Mouse (Mus musculus): ENCODE data around the gene Hypk. TPM values are rescaled to one million over a fixed set of nuclear protein-coding genes. Genes with fewer than 3 reads are reported as not detected.
"Not testable (repeated sequence)": the region's sequence is repeated elsewhere in the genome, so short reads cannot be mapped to it uniquely, and the experiment has no call there.

Hypk gene
- polyA plus RNA-seq, 1 experiment from 2014 or later = 97.4 TPM

- not testable (repeated sequence) for H3K27me3 ChIP-seq (replicated peaks); H3K36me3 ChIP-seq; H3K9me3 ChIP-seq (replicated peaks); H3K4me1 ChIP-seq (replicated peaks)
- H3K4me3 ChIP-seq = peak within 1 kb of the TSS; percentile 80
- peak within 1 kb of the TSS; percentile 58 for H3K27ac ChIP-seq (ENCODE audit: poor library complexity, severe bottlenecking)
- peak; percentile 92 for ATAC-seq (ENCODE audit: insufficient number of reproducible peaks, low FRiP score)
- peak within 1 kb of the TSS; percentile 97 for H3K4me2 ChIP-seq
- peak within 1 kb of the TSS; percentile 83 for H3K9ac ChIP-seq
- WGBS = 4% methylated on average over 41 of the region's 41 CpGs
These were observed 20.4 kb downstream of the Hypk start, which contains the start of gene Mfap1b for GRCm38 (mm10) chr2:121473301-121474179. TSS of gene Mfap1b (minus strand) at chr2:121474067.

GRCm38 (mm10) chr2:121474180-121474535 is 21.1 kb downstream of the Hypk start:
- H3K4me3 ChIP-seq = peak overlapping the region; percentile 80
- H3K27ac ChIP-seq (ENCODE audit: poor library complexity, severe bottlenecking) = peak overlapping the region; percentile 58; the same call in 1 of the 2 replicates
- peak; percentile 16 for ATAC-seq (ENCODE audit: insufficient number of reproducible peaks, low FRiP score)
- H3K4me1 ChIP-seq (replicated peaks) = peaks cover 3% of the 10 kb centered on the region; the same call in 1 of the 2 replicates
- WGBS = 30% methylated on average over 8 of the region's 8 CpGs
- peak overlapping the region; percentile 97 for H3K4me2 ChIP-seq
- peaks cover 8% of the 10 kb centered on the region; the same call in 1 of the 2 replicates for H3K36me3 ChIP-seq
- no peaks in the 10 kb centered on the region for H3K9me3 ChIP-seq (replicated peaks)
- H3K27me3 ChIP-seq (replicated peaks) = no peaks in the 10 kb centered on the region
- H3K9ac ChIP-seq = peak overlapping the region; percentile 83; the same call in 1 of the 2 replicates

GRCm38 (mm10) chr2:121475306-121475705 is 22.2 kb downstream of the Hypk start:
- H3K4me1 ChIP-seq (replicated peaks); H3K4me2 ChIP-seq; H3K36me3 ChIP-seq; H3K27ac ChIP-seq (ENCODE audit: poor library complexity, severe bottlenecking); H3K4me3 ChIP-seq; H3K9me3 ChIP-seq (replicated peaks); H3K9ac ChIP-seq; H3K27me3 ChIP-seq (replicated peaks); ATAC-seq (ENCODE audit: insufficient number of reproducible peaks, low FRiP score): not testable (repeated sequence)
- 90% methylated on average over 2 of the region's 2 CpGs for WGBS

GRCm38 (mm10) chr2:121477491-121478266 is 24.6 kb downstream of the Hypk start:
- Histone ChIP-seq H3K27me3 (replicated peaks) (no peaks in the 10 kb centered on the region), H3K36me3 (peaks cover 3% of the 10 kb centered on the region; the same call in 1 of the 2 replicates), H3K9me3 (replicated peaks) (no peaks in the 10 kb centered on the region), H3K9ac (no peak overlapping the region), H3K4me3 (no peak overlapping the region), H3K4me2 (no peak overlapping the region), H3K27ac (ENCODE audit: poor library complexity, severe bottlenecking) (no peak overlapping the region), H3K4me1 (replicated peaks) (peaks cover 3% of the 10 kb centered on the region; the same call in 1 of the 2 replicates)
- ATAC-seq (ENCODE audit: insufficient number of reproducible peaks, low FRiP score) = no peak
- WGBS = 76% methylated on average over 3 of the region's 3 CpGs

- WGBS = 60% methylated on average over 3 of the region's 3 CpGs
These were observed 27.4 kb downstream of the Hypk start for GRCm38 (mm10) chr2:121480498-121480897.

GRCm38 (mm10) chr2:121480916-121481315 is 27.8 kb downstream of the Hypk start:
- not testable (repeated sequence) for H3K4me1 ChIP-seq (replicated peaks); H3K9me3 ChIP-seq (replicated peaks)

More at GRCm38 (mm10) chr2:121480498-121480897, 27.4 kb downstream of the Hypk start:
- no peak overlapping the region for H3K27ac ChIP-seq (ENCODE audit: poor library complexity, severe bottlenecking)
- no peaks in the 10 kb centered on the region for H3K9me3 ChIP-seq (replicated peaks)
- no peak overlapping the region for H3K4me3 ChIP-seq
- no peak for ATAC-seq (ENCODE audit: insufficient number of reproducible peaks, low FRiP score)
- no peaks in the 10 kb centered on the region; the same call in 1 of the 2 replicates for H3K27me3 ChIP-seq (replicated peaks)
- H3K4me1 ChIP-seq (replicated peaks) = no peaks in the 10 kb centered on the region
- H3K36me3 ChIP-seq = peaks cover 3% of the 10 kb centered on the region; the same call in 1 of the 2 replicates
- no peak overlapping the region for H3K4me2 ChIP-seq
- no peak overlapping the region for H3K9ac ChIP-seq

GRCm38 (mm10) chr2:121483576-121483975 is 30.5 kb downstream of the Hypk start:
- 74% methylated on average over 8 of the region's 8 CpGs for WGBS
- Histone ChIP-seq H3K9ac (no peak overlapping the region), H3K27me3 (replicated peaks) (no peaks in the 10 kb centered on the region; the same call in 1 of the 2 replicates), H3K4me1 (replicated peaks) (no peaks in the 10 kb centered on the region), H3K27ac (ENCODE audit: poor library complexity, severe bottlenecking) (no peak overlapping the region), H3K36me3 (no peaks in the 10 kb centered on the region), H3K4me2 (no peak overlapping the region), H3K9me3 (replicated peaks) (no peaks in the 10 kb centered on the region), H3K4me3 (no peak overlapping the region)
- ATAC-seq (ENCODE audit: insufficient number of reproducible peaks, low FRiP score) = no peak

More at GRCm38 (mm10) chr2:121480916-121481315, 27.8 kb downstream of the Hypk start:
- 81% methylated on average over 13 of the region's 13 CpGs for WGBS
- H3K36me3 ChIP-seq; H3K4me2 ChIP-seq; ATAC-seq (ENCODE audit: insufficient number of reproducible peaks, low FRiP score); H3K4me3 ChIP-seq; H3K27me3 ChIP-seq (replicated peaks); H3K9ac ChIP-seq; H3K27ac ChIP-seq (ENCODE audit: poor library complexity, severe bottlenecking): not testable (repeated sequence)

- not testable (repeated sequence) for H3K36me3 ChIP-seq; H3K27me3 ChIP-seq (replicated peaks); H3K4me1 ChIP-seq (replicated peaks); H3K27ac ChIP-seq (ENCODE audit: poor library complexity, severe bottlenecking); H3K9me3 ChIP-seq (replicated peaks); H3K4me2 ChIP-seq; H3K4me3 ChIP-seq; ATAC-seq (ENCODE audit: insufficient number of reproducible peaks, low FRiP score); H3K9ac ChIP-seq
- WGBS = 61% methylated on average over 2 of the region's 2 CpGs
These were observed 31.3 kb downstream of the Hypk start for GRCm38 (mm10) chr2:121484403-121484802.

- not testable (repeated sequence) for H3K9me3 ChIP-seq (replicated peaks); H3K4me2 ChIP-seq; H3K4me1 ChIP-seq (replicated peaks); H3K9ac ChIP-seq; H3K27me3 ChIP-seq (replicated peaks); ATAC-seq (ENCODE audit: insufficient number of reproducible peaks, low FRiP score); H3K36me3 ChIP-seq; H3K27ac ChIP-seq (ENCODE audit: poor library complexity, severe bottlenecking); H3K4me3 ChIP-seq
- WGBS = 100% methylated on average over 2 of the region's 6 CpGs
These were observed 48.5 kb downstream of the Hypk start for GRCm38 (mm10) chr2:121501550-121501949.

GRCm38 (mm10) chr2:121505942-121506882 is 53.1 kb downstream of the Hypk start, which contains the start of the genes Mfap1a and Wdr76:
TSS of gene Mfap1a (minus strand) at chr2:121506665.
TSS of gene Wdr76 (plus strand) at chr2:121506723.
- H3K36me3 ChIP-seq; H3K9me3 ChIP-seq (replicated peaks); H3K27me3 ChIP-seq (replicated peaks): not testable (repeated sequence)
- ATAC-seq (ENCODE audit: insufficient number of reproducible peaks, low FRiP score) = peak; percentile 90
- peak within 1 kb of the TSS; percentile 51; the same call in 1 of the 2 replicates for H3K27ac ChIP-seq (ENCODE audit: poor library complexity, severe bottlenecking)
- H3K4me3 ChIP-seq = peak within 1 kb of the TSS; percentile 66
- peak within 1 kb of the TSS; percentile 79 for H3K9ac ChIP-seq
- 3% methylated on average over 42 of the region's 42 CpGs for WGBS
- peaks cover 14% of the 10 kb centered on the region for H3K4me1 ChIP-seq (replicated peaks)
- peak within 1 kb of the TSS; percentile 83 for H3K4me2 ChIP-seq
